Mouse (Mus musculus) embryonic facial prominence, embryonic 11.5 days (tissue): Measurements from ENCODE around the gene Npas4. TPM values are rescaled to one million over a fixed set of nuclear protein-coding genes. Genes with fewer than 3 reads are reported as not detected.

Source experiments
- ATAC-seq: fragments of 200-750 bp; cut with Nextera tagmentation; replicated peaks from 2 replicates; pipeline ENCODE4 v1.8.0; 2017; ENCODE audit warnings: low read depth; ENCODE audit not compliant: insufficient number of reproducible peaks, low FRiP score, low TSS enrichment
- DNase-seq: peaks from one replicate; pipeline ENCODE4 v3.0.0-alpha.2; 2015; ENCODE audit warnings: low spot score
- H3K27ac ChIP-seq: fragments of 300-500 bp; sonication (generic); replicated peaks from 2 replicates; pipeline ENCODE4 v1.5.1; 2014; ENCODE audit warnings: mild to moderate bottlenecking, low read depth, low read length, control low read depth
- H3K27me3 ChIP-seq: fragments of 300-500 bp; sonication (generic); 2 replicates; pipeline ENCODE4 v1.6.1; 2014; ENCODE audit warnings: mild to moderate bottlenecking, low read length, moderate library complexity, mixed read lengths; ENCODE audit not compliant: control insufficient read depth, insufficient read depth
- H3K36me3 ChIP-seq: fragments of 300-500 bp; sonication (generic); replicated peaks from 2 replicates; pipeline ENCODE4 v1.6.1; 2014; ENCODE audit warnings: low read depth, mild to moderate bottlenecking, low read length, moderate library complexity, mixed read lengths; ENCODE audit not compliant: control insufficient read depth, insufficient read depth
- H3K4me1 ChIP-seq: fragments of 300-500 bp; sonication (generic); 2 replicates; pipeline ENCODE4 v1.6.1; 2014; ENCODE audit warnings: low read length, mixed read lengths; ENCODE audit not compliant: control insufficient read depth, insufficient read depth
- H3K4me2 ChIP-seq: fragments of 300-500 bp; sonication (generic); 2 replicates; pipeline ENCODE4 v1.6.1; 2014; ENCODE audit warnings: low read depth, mild to moderate bottlenecking, control low read depth, low read length, moderate library complexity
- H3K4me3 ChIP-seq: fragments of 300-500 bp; sonication (generic); 2 replicates; pipeline ENCODE4 v1.5.1; 2014; ENCODE audit warnings: low read depth, low read length, control low read depth
- H3K9ac ChIP-seq: fragments of 300-500 bp; sonication (generic); replicated peaks from 2 replicates; pipeline ENCODE4 v1.6.1; 2014; ENCODE audit warnings: mild to moderate bottlenecking, control low read depth, low read length
- H3K9me3 ChIP-seq: fragments of 300-500 bp; sonication (generic); replicated peaks from 2 replicates; pipeline ENCODE4 v1.6.1; 2016; ENCODE audit warnings: mild to moderate bottlenecking, low read length, inconsistent platforms, mixed read lengths; ENCODE audit not compliant: control insufficient read depth
- WGBS: fragments of 180-500 bp; shearing (Covaris S2); extraction: QIAGEN DNeasy Blood & Tissue Kit; methylation state at CpG from one replicate; pipeline ENCODE4 v1.1.7; 2014; 5-methylcytosine and 5-hydroxymethylcytosine counted together
- polyA plus RNA-seq: library from polyadenylated mRNA; unstranded; fragments of >200 nt; fragmentation: Nextera tagmentation; extraction: Ambion mirVana; gene quantifications from 2 replicates; pipeline ENCODE4 v1.2.1, GENCODE M21; 2014

The Npas4 gene
- polyA plus RNA-seq, 1 experiment from 2014 or later: not detected

- no peaks in the 10 kb centered on the region for H3K9me3 ChIP-seq
- ATAC-seq (peak; percentile 85), DNase-seq (peak; percentile 90)
- under 1% methylated on average over 49 of the region's 55 CpGs for WGBS
- H3K4me2 ChIP-seq: peak within 1 kb of the TSS; percentile 96
- H3K27me3 ChIP-seq: peaks cover 4% of the 10 kb centered on the region
- no peak within 1 kb of the TSS for H3K27ac ChIP-seq
- H3K36me3 ChIP-seq: no peaks in the 10 kb centered on the region
- H3K4me1 ChIP-seq: peaks cover 4% of the 10 kb centered on the region
- peak within 1 kb of the TSS; percentile 61 for H3K4me3 ChIP-seq
- H3K9ac ChIP-seq: peak within 1 kb of the TSS; percentile 59
These were observed 47.4 kb downstream of the Npas4 start, which contains the start of gene Peli3 for GRCm38 (mm10) chr19:4942551-4943252. Gene Peli3 (minus strand): TSS chr19:4943127.

GRCm38 (mm10) chr19:4937444-4938310, 52.4 kb downstream of the Npas4 start:
- ATAC-seq: no peak
- Histone ChIP-seq H3K4me1 (peaks cover 4% of the 10 kb centered on the region), H3K9me3 (no peaks in the 10 kb centered on the region), H3K27ac (no peak overlapping the region), H3K4me3 (no peak overlapping the region), H3K9ac (no peak overlapping the region), H3K27me3 (peaks cover 4% of the 10 kb centered on the region), H3K36me3 (no peaks in the 10 kb centered on the region), H3K4me2 (no peak overlapping the region)
- 85% methylated on average over 17 of the region's 17 CpGs for WGBS
- DNase-seq: no peak

- Histone ChIP-seq H3K9ac (no peak overlapping the region), H3K27ac (no peak overlapping the region), H3K27me3 (no peaks in the 10 kb centered on the region), H3K36me3 (no peaks in the 10 kb centered on the region), H3K4me1 (no peaks in the 10 kb centered on the region), H3K4me3 (no peak overlapping the region), H3K4me2 (no peak overlapping the region), H3K9me3 (no peaks in the 10 kb centered on the region)
- no peak for ATAC-seq
- WGBS: 83% methylated on average over 2 of the region's 2 CpGs
- no peak for DNase-seq
These were observed 53.2 kb downstream of the Npas4 start for GRCm38 (mm10) chr19:4936896-4937295.

Other genes starting within 250 kb of the Npas4 start
- 110 and 116 TPM in 2 replicates for gene Rbm4b, start 233.8 kb downstream of the Npas4 start, polyA plus RNA-seq
- gene Rbm4, start 196.4 kb downstream of the Npas4 start, polyA plus RNA-seq: 92.9 and 109 TPM in 2 replicates
- 18.4 and 25.8 TPM in 2 replicates for gene Gm21992, start 178.7 kb downstream of the Npas4 start, polyA plus RNA-seq
- gene Rbm14, start 178.7 kb downstream of the Npas4 start, polyA plus RNA-seq: 110 and 111 TPM in 2 replicates
- 44.9 and 45.8 TPM in 2 replicates for gene Ccs, start 151.0 kb downstream of the Npas4 start, polyA plus RNA-seq
- not detected in 2 replicates for gene Ccdc87, start 150.9 kb downstream of the Npas4 start, polyA plus RNA-seq
- gene Ctsf, start 135.2 kb downstream of the Npas4 start, polyA plus RNA-seq: 20.9 and 30.3 TPM in 2 replicates
- gene Actn3, start 112.4 kb downstream of the Npas4 start, polyA plus RNA-seq: 4.3 and 5.6 TPM in 2 replicates
- 7.4 and 8.7 TPM in 2 replicates for gene Zdhhc24, start 111.6 kb downstream of the Npas4 start, polyA plus RNA-seq
- gene Bbs1, start 83.7 kb downstream of the Npas4 start, polyA plus RNA-seq: 4.7 and 4.8 TPM in 2 replicates
- gene Dpp3, start 62.0 kb downstream of the Npas4 start, polyA plus RNA-seq: 133 and 138 TPM in 2 replicates
- 1.7 TPM in 2 replicates for gene Peli3, start 47.2 kb downstream of the Npas4 start, polyA plus RNA-seq
- gene Mrpl11, start 28.2 kb downstream of the Npas4 start, polyA plus RNA-seq: 164 and 173 TPM in 2 replicates
- 3.9 and 4.4 TPM in 2 replicates for gene Slc29a2, start 33.5 kb upstream of the Npas4 start, polyA plus RNA-seq
- gene B4gat1, start 48.5 kb upstream of the Npas4 start, polyA plus RNA-seq: 38.5 and 40.8 TPM in 2 replicates
- gene AC124502.3, start 48.6 kb upstream of the Npas4 start, polyA plus RNA-seq: 0.96 and 1.6 TPM in 2 replicates
- 47.5 and 47.9 TPM in 2 replicates for gene Brms1, start 51.0 kb upstream of the Npas4 start, polyA plus RNA-seq
- gene Rin1, start 60.2 kb upstream of the Npas4 start, polyA plus RNA-seq: 0.99 and 1.2 TPM in 2 replicates
- 43.1 and 48.4 TPM in 2 replicates for gene Cd248, start 77.8 kb upstream of the Npas4 start, polyA plus RNA-seq
- 1.8 and 2.1 TPM in 2 replicates for gene Tmem151a, start 95.2 kb upstream of the Npas4 start, polyA plus RNA-seq
- gene Yif1a, start 98.2 kb upstream of the Npas4 start, polyA plus RNA-seq: 62.8 and 75.8 TPM in 2 replicates
- 48.9 and 54.0 TPM in 2 replicates for gene Cnih2, start 108.2 kb upstream of the Npas4 start, polyA plus RNA-seq
- gene Rab1b, start 116.8 kb upstream of the Npas4 start, polyA plus RNA-seq: 214 and 235 TPM in 2 replicates
- 18.9 and 19.8 TPM in 2 replicates for gene Klc2, start 128.2 kb upstream of the Npas4 start, polyA plus RNA-seq